Mouse (Mus musculus) midbrain, postnatal 0 days (tissue): ENCODE data around the gene Cyp2d9. TPM values are rescaled to one million over a fixed set of nuclear protein-coding genes. Genes with fewer than 3 reads are reported as not detected.

Source experiments
- ATAC-seq: fragments of 200-750 bp; cut with Nextera tagmentation; 2 replicates; pipeline ENCODE4 v1.8.0; 2017; ENCODE audit warnings: moderate number of reproducible peaks, mild to moderate bottlenecking, moderate TSS enrichment, moderate library complexity; ENCODE audit not compliant: low FRiP score
- DNase-seq: peaks from one replicate; pipeline ENCODE4 v3.0.0-alpha.2; 2015; ENCODE audit warnings: low spot score
- H3K27ac ChIP-seq: fragments of 300-500 bp; sonication (generic); 2 replicates; pipeline ENCODE4 v1.5.1; 2014; ENCODE audit warnings: low read depth, mild to moderate bottlenecking, low read length, mixed read lengths
- H3K27me3 ChIP-seq: fragments of 300-500 bp; sonication (generic); 2 replicates; pipeline ENCODE4 v1.6.1; 2014; ENCODE audit warnings: low read length, control low read depth, mixed read lengths; ENCODE audit not compliant: insufficient read depth
- H3K36me3 ChIP-seq: fragments of 300-500 bp; sonication (generic); 2 replicates; pipeline ENCODE4 v1.6.1; 2014; ENCODE audit warnings: low read length, control low read depth, mixed read lengths; ENCODE audit not compliant: insufficient read depth
- H3K4me1 ChIP-seq: fragments of 300-500 bp; sonication (generic); 2 replicates; pipeline ENCODE4 v1.6.1; 2014; ENCODE audit warnings: mild to moderate bottlenecking, control low read depth, antibody characterized with exemption, low read length, mixed read lengths; ENCODE audit not compliant: insufficient read depth
- H3K4me2 ChIP-seq: fragments of 300-500 bp; sonication (generic); 2 replicates; pipeline ENCODE4 v1.6.1; 2014; ENCODE audit warnings: low read depth, mild to moderate bottlenecking, low read length, mixed read lengths; ENCODE audit not compliant: poor library complexity, severe bottlenecking
- H3K4me3 ChIP-seq: fragments of 300-500 bp; sonication (generic); 2 replicates; pipeline ENCODE4 v1.5.1; 2014; ENCODE audit warnings: low read depth, mild to moderate bottlenecking, low read length, moderate library complexity
- H3K9ac ChIP-seq: fragments of 300-500 bp; sonication (generic); replicated peaks from 2 replicates; pipeline ENCODE4 v1.6.1; 2014; ENCODE audit warnings: mild to moderate bottlenecking, low read length, moderate library complexity, mixed read lengths; ENCODE audit not compliant: poor library complexity, severe bottlenecking
- H3K9me3 ChIP-seq: fragments of 300-500 bp; sonication (generic); 2 replicates; pipeline ENCODE4 v1.6.1; 2016; ENCODE audit warnings: low read length, control low read depth
- CTCF ChIP-seq: IDR thresholded peaks from 2 replicates; pipeline ENCODE4 v1.5.1; 2016; ENCODE audit warnings: antibody characterized with exemption, mild to moderate bottlenecking
- WGBS: fragments of 180-500 bp; shearing (Covaris S2); extraction: QIAGEN DNeasy Blood & Tissue Kit; methylation state at CpG from one replicate; pipeline ENCODE4 v1.1.7; 2014; 5-methylcytosine and 5-hydroxymethylcytosine counted together
- polyA plus RNA-seq: library from polyadenylated mRNA; unstranded; fragments of >200 nt; fragmentation: Nextera tagmentation; extraction: Ambion mirVana; gene quantifications from 2 replicates; pipeline ENCODE4 v1.2.1, GENCODE M21; 2015
- total RNA-seq: library from RNA; depleted of rRNA; stranded (reverse); fragments of >200 nt; gene quantifications from 2 replicates; pipeline ENCODE4 v1.2.3, GENCODE M21; 2014

The Cyp2d9 gene
- total and polyA plus RNA-seq, 2 experiments from 2014 or later: not detected

DNA sequence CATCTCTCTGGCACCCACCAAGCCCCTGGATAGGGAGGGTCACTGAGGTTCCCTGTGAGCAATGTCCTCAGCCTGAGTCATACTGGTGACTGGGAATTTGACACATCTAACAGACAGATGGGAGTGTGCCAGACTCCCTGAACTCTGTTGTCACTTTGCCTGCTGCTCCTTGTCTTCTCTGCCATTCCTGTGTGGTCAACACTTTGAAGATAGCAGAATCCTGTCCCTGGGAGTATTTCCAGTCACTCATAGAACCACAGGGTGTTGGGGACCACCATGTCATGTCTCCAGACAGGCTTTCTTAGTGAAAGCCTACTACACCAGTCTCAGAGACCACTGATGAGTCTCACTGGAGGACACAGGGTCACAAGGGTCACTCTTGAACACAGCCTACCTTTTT lies 31.1 kb upstream of the Cyp2d9 start:
- Histone ChIP-seq H3K27ac (no peak overlapping the region), H3K4me1 (no peaks in the 10 kb centered on the region), H3K36me3 (no peaks in the 10 kb centered on the region), H3K4me3 (no peak overlapping the region), H3K27me3 (no peaks in the 10 kb centered on the region), H3K4me2 (no peak overlapping the region), H3K9ac (no peak overlapping the region), H3K9me3 (no peaks in the 10 kb centered on the region)
- TF ChIP-seq CTCF: no peak
- DNase-seq (no peak), ATAC-seq (no peak)

DNA sequence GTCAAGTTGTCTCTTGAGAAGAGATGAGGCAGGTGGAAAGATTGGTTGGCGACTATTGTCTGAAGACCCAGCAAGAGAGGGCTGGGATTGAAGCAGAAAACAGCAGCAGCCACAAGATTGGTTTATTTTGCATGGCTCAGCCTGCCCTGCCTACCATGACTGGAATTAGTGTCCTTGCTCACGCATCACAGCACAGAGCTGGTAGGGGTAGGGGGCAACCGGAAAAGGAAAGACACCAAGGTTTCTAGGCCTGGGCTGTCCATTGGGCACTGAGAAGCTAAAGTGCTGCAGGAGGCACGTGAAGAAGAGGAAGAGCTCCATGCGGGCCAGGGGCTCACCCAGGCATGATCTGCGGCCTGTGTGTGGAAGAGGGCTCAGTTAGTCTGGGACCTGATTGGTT lies 30.5 kb upstream of the Cyp2d9 start:
- 82% methylated on average over 6 of the region's 6 CpGs for WGBS
- H3K4me3 ChIP-seq: no peak overlapping the region
- H3K9me3 ChIP-seq: no peaks in the 10 kb centered on the region
- H3K4me1 ChIP-seq: no peaks in the 10 kb centered on the region
- H3K27ac ChIP-seq: no peak overlapping the region
- no peak for TF ChIP-seq CTCF
- no peak for ATAC-seq
- H3K36me3 ChIP-seq: no peaks in the 10 kb centered on the region
- DNase-seq: no peak
- H3K27me3 ChIP-seq: no peaks in the 10 kb centered on the region
- H3K9ac ChIP-seq: no peak overlapping the region
- H3K4me2 ChIP-seq: no peak overlapping the region

DNA sequence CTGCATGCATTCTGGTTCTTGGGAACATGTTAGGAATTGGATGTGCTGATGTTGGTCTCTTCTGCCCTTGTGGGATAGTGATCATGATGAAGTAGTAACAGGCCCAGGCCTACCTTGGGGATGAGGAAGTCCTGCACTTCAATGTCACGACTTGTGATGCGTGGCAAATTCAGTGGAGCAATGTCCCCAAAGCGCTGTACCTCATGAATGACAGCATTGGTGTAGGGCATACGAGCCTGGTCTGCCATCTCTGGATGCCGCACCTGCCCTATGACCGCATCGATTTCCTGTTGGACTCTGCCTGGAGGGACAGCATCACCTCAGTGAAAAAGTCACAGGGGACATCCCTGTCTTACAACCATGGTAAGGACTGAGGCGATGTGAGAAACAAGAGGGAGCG lies 29.6 kb upstream of the Cyp2d9 start:
- no peak for DNase-seq
- no peaks in the 10 kb centered on the region for H3K9me3 ChIP-seq
- H3K27ac ChIP-seq: no peak overlapping the region
- H3K27me3 ChIP-seq: no peaks in the 10 kb centered on the region
- no peak for ATAC-seq
- 92% methylated on average over 9 of the region's 9 CpGs for WGBS
- no peak for TF ChIP-seq CTCF
- no peaks in the 10 kb centered on the region for H3K4me1 ChIP-seq
- no peaks in the 10 kb centered on the region for H3K36me3 ChIP-seq
- no peak overlapping the region for H3K4me2 ChIP-seq
- H3K4me3 ChIP-seq: no peak overlapping the region
- H3K9ac ChIP-seq: no peak overlapping the region

DNA sequence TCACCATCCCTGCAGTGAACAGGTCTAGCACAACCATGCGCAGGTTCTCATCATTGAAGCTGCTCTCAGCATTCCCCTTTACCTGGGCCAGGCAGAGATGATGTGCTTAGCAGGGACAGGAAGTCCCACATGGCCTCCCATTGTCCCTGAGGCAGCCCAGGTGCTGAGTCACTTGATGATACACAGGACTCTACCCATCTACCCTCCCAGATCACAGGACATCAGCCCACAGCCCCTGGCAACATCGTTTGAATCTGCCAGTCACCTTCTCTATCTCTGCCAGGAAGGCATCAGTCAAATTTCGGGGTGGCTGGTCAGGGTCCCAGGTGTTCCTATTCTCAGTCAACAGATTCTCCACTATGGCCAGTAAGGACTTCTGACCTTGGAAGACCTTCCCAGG lies 29.1 kb upstream of the Cyp2d9 start:
- DNase-seq (no peak), ATAC-seq (no peak)
- Histone ChIP-seq H3K4me1 (no peaks in the 10 kb centered on the region), H3K27ac (no peak overlapping the region), H3K4me3 (no peak overlapping the region), H3K4me2 (no peak overlapping the region), H3K9ac (no peak overlapping the region), H3K36me3 (no peaks in the 10 kb centered on the region), H3K9me3 (no peaks in the 10 kb centered on the region), H3K27me3 (no peaks in the 10 kb centered on the region)
- 93% methylated on average over 3 of the region's 3 CpGs for WGBS
- TF ChIP-seq CTCF: no peak

DNA sequence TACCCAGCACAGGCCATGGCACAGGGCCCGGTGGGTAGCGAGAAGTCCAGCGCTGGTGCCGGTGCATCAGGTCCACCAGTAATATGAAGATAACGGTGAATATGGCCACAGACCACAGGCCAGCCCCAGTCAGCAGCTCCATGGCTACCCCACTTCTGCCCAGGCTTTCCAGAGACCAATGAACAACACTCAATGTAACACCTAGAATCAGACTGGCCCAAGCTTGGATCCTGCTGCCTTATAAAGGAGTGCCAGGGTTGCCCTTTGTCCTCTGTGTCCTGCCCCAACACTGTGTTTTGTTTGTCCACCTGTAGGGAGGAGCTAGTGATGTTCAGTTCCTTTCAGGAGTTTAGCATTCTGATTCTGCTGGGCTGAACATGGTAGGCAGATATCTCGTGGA lies 26.3 kb upstream of the Cyp2d9 start, which contains the start of gene Cyp2d10:
Gene Cyp2d10, minus strand, starts transcription at position 215 of the 400 bp plus-strand sequence.
- no peak within 1 kb of the TSS for H3K4me3 ChIP-seq
- H3K27me3 ChIP-seq: no peaks in the 10 kb centered on the region
- no peak for TF ChIP-seq CTCF
- no peaks in the 10 kb centered on the region for H3K36me3 ChIP-seq
- 97% methylated on average over 6 of the region's 6 CpGs for WGBS
- H3K27ac ChIP-seq: no peak within 1 kb of the TSS
- ATAC-seq (no peak), DNase-seq (no peak)
- H3K4me1 ChIP-seq: no peaks in the 10 kb centered on the region
- H3K4me2 ChIP-seq: no peak within 1 kb of the TSS
- no peak within 1 kb of the TSS for H3K9ac ChIP-seq
- no peaks in the 10 kb centered on the region for H3K9me3 ChIP-seq

DNA sequence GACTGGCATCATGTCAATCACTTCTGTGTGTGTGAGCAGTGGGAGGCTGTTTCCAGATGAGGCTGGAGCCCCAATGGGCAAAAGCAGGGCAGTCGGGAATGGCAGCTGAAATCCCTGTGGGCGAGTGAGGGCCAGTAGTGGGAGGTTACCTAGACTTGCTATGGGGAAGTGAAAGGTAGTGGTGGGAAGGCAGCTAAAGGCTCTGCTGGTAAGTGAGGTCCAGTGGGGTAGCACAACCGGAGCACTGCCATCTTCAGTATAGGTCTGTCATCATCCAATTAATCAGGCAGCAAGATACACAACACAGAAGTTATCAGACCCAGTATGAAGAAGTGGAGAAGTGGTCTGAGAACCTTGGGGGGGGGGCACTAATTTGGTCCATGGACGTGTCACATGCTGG lies 25.7 kb upstream of the Cyp2d9 start:
- 89% methylated on average over 4 of the region's 4 CpGs for WGBS
- H3K4me1 ChIP-seq: no peaks in the 10 kb centered on the region
- no peak for TF ChIP-seq CTCF
- H3K27ac ChIP-seq: no peak overlapping the region
- H3K36me3 ChIP-seq: no peaks in the 10 kb centered on the region
- H3K4me3 ChIP-seq: no peak overlapping the region
- DNase-seq (no peak), ATAC-seq (no peak)
- no peaks in the 10 kb centered on the region for H3K9me3 ChIP-seq
- no peaks in the 10 kb centered on the region for H3K27me3 ChIP-seq
- no peak overlapping the region for H3K9ac ChIP-seq
- no peak overlapping the region for H3K4me2 ChIP-seq
